Mouse (Mus musculus) heart, embryonic 10.5 days (tissue): ENCODE measurements around the gene Mosmo. TPM values are rescaled to one million over a fixed set of nuclear protein-coding genes. Genes with fewer than 3 reads are reported as not detected.

Source experiments
- DNase-seq: peaks from one replicate; pipeline ENCODE4 v3.0.0-alpha.2; 2017; ENCODE audit warnings: low spot score
- H3K27ac ChIP-seq: fragments of 300-500 bp; sonication (generic); 2 replicates; pipeline ENCODE4 v1.5.1; 2016; ENCODE audit warnings: mild to moderate bottlenecking
- H3K27me3 ChIP-seq: fragments of 300-500 bp; sonication (generic); 2 replicates; pipeline ENCODE4 v1.6.1; 2016; ENCODE audit warnings: mild to moderate bottlenecking; ENCODE audit not compliant: poor library complexity, insufficient read depth, severe bottlenecking
- H3K36me3 ChIP-seq: fragments of 300-500 bp; sonication (generic); 2 replicates; pipeline ENCODE4 v1.6.1; 2016; ENCODE audit warnings: mild to moderate bottlenecking, moderate library complexity
- H3K4me1 ChIP-seq: fragments of 300-500 bp; sonication (generic); 2 replicates; pipeline ENCODE4 v1.6.1; 2016; ENCODE audit warnings: mild to moderate bottlenecking
- H3K4me3 ChIP-seq: fragments of 300-500 bp; sonication (generic); 2 replicates; pipeline ENCODE4 v1.5.1; 2016; ENCODE audit warnings: mild to moderate bottlenecking, moderate library complexity
- H3K9me3 ChIP-seq: fragments of 300-500 bp; sonication (generic); 2 replicates; pipeline ENCODE4 v1.6.1; 2016; ENCODE audit warnings: mild to moderate bottlenecking, moderate library complexity
- WGBS: fragments of 180-500 bp; shearing (Covaris S2); methylation state at CpG from one replicate; pipeline ENCODE4 v1.1.7; 2016; 5-methylcytosine and 5-hydroxymethylcytosine counted together
- polyA plus RNA-seq: library from polyadenylated mRNA; unstranded; fragments of >200 nt; fragmentation: Nextera tagmentation; extraction: Ambion mirVana; gene quantifications from 2 replicates; pipeline ENCODE4 v1.2.1, GENCODE M21; 2016

Mosmo gene
- polyA plus RNA-seq, 1 experiment from 2014 or later, result 11.5 TPM

DNA sequence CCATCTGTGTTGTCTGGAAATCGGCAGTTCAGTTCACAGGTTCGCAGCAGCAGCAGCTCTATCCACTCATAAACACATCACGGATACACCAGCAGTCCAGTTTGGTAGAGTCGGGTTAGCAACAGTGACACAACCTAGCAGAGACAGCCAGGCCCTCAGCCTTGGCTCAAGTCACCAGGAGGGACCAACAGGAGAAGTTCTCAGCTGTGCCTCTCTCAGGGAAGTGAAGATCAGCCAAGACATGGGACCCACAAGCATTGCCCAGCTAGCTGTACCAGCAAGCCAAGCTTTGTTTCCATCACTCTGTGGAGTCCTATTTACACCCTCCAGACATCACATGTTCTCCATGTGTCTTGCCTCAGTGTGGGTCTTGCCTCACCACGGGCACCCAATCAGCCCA is 69.4 kb downstream of the Mosmo start:
- Histone ChIP-seq H3K36me3 (no peaks in the 10 kb centered on the region), H3K4me3 (no peak overlapping the region), H3K4me1 (no peaks in the 10 kb centered on the region), H3K9me3 (no peaks in the 10 kb centered on the region), H3K27ac (no peak overlapping the region), H3K27me3 (peaks cover 3% of the 10 kb centered on the region; the same call in 1 of the 2 replicates)
- peak; percentile 54 for DNase-seq
- WGBS, result 84% methylated on average over 5 of the region's 5 CpGs

GRCm38 (mm10) chr7:120748478-120748877 is 71.1 kb downstream of the Mosmo start:
- Histone ChIP-seq H3K27me3 (peaks cover 3% of the 10 kb centered on the region; the same call in 1 of the 2 replicates), H3K36me3 (no peaks in the 10 kb centered on the region), H3K4me1 (no peaks in the 10 kb centered on the region), H3K27ac (no peak overlapping the region), H3K9me3 (no peaks in the 10 kb centered on the region), H3K4me3 (no peak overlapping the region)
- peak; percentile 53 for DNase-seq

DNA sequence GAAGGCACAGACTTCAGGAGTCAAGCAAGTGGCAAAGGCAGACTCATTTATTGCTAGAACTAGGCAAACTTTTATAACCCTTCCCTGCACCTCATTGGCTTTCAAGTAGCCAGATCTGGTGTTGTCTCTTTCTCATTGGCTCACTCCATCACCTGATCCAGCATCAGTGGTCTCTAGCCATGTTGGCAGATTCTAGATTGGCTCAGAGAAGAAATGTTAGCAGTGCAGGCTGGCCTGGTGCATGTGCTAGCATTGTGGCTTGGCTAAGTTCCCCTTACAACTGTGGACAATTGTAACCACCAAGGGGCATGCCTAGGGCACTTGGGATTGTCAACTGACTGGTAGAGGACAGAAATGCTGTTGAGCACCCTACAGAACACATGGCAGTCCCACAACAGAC is 73.9 kb downstream of the Mosmo start:
- Histone ChIP-seq H3K27me3 (no peaks in the 10 kb centered on the region), H3K9me3 (no peaks in the 10 kb centered on the region), H3K4me1 (no peaks in the 10 kb centered on the region), H3K4me3 (no peak overlapping the region), H3K36me3 (no peaks in the 10 kb centered on the region), H3K27ac (no peak overlapping the region)
- DNase-seq, result no peak

DNA sequence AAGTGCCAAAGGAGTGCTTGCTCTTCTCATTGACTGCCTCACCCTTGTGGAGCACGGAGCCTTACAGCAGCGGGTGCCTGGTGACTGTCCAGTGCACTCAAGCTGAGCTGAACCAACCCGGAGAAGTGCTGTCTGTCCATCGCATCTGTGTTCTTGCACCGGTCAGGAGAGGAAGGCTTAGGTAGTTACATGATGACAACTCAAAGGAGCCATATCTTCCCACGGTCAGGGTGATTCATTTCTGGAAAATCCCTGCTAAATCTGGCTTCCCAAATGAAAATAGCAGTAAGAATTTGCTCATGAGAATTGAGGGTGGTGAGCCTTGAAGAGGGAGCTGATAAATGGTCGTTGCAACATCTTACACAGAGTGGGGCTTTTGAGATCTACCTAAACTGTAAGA is 74.5 kb downstream of the Mosmo start:
- H3K4me1 ChIP-seq, result no peaks in the 10 kb centered on the region
- no peak overlapping the region for H3K4me3 ChIP-seq
- H3K9me3 ChIP-seq, result no peaks in the 10 kb centered on the region
- no peaks in the 10 kb centered on the region for H3K36me3 ChIP-seq
- WGBS, result 61% methylated on average over 7 of the region's 7 CpGs
- H3K27me3 ChIP-seq, result no peaks in the 10 kb centered on the region
- no peak overlapping the region for H3K27ac ChIP-seq
- no peak for DNase-seq

- no peaks in the 10 kb centered on the region for H3K36me3 ChIP-seq
- 17% methylated on average over 5 of the region's 5 CpGs for WGBS
Measured at GRCm38 (mm10) chr7:120754671-120755070, 77.3 kb downstream of the Mosmo start.

DNA sequence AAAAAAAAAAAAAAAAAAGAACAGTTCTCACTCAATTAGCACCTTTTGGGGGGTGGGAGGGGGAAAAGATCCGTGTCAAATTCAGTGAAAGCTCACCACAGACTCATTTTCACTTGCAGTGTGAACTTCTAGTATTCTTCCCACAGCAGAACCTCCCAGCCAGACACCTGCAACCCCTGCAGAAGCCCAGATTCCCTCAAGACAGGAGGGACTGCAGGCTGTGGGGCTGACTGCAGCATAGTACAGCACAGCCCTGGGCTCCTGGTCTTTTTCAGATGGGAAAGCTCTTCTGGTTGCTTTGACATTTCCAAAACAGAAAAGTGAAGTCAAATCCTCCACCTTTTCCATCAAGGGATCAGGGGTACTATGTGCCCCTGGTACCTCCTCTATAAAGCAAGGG is 90.0 kb downstream of the Mosmo start:
- Histone ChIP-seq H3K27ac (no peak overlapping the region), H3K4me1 (no peaks in the 10 kb centered on the region), H3K9me3 (no peaks in the 10 kb centered on the region), H3K4me3 (no peak overlapping the region), H3K36me3 (no peaks in the 10 kb centered on the region), H3K27me3 (no peaks in the 10 kb centered on the region)
- no peak for DNase-seq
- 11% methylated on average over 1 of the region's 1 CpGs for WGBS

More at GRCm38 (mm10) chr7:120754671-120755070, 77.3 kb downstream of the Mosmo start:
- Histone ChIP-seq H3K9me3 (no peaks in the 10 kb centered on the region), H3K27me3 (no peaks in the 10 kb centered on the region), H3K4me3 (no peak overlapping the region), H3K27ac (no peak overlapping the region), H3K4me1 (no peaks in the 10 kb centered on the region)
- peak; percentile 89 for DNase-seq

- H3K4me3 ChIP-seq, result no peak overlapping the region
- H3K9me3 ChIP-seq, result no peaks in the 10 kb centered on the region
- H3K36me3 ChIP-seq, result no peaks in the 10 kb centered on the region
- H3K4me1 ChIP-seq, result no peaks in the 10 kb centered on the region
- no peak overlapping the region for H3K27ac ChIP-seq
- 44% methylated on average over 1 of the region's 1 CpGs for WGBS
- H3K27me3 ChIP-seq, result no peaks in the 10 kb centered on the region
- no peak for DNase-seq
Measured at GRCm38 (mm10) chr7:120771389-120771788, 94.0 kb downstream of the Mosmo start.

DNA sequence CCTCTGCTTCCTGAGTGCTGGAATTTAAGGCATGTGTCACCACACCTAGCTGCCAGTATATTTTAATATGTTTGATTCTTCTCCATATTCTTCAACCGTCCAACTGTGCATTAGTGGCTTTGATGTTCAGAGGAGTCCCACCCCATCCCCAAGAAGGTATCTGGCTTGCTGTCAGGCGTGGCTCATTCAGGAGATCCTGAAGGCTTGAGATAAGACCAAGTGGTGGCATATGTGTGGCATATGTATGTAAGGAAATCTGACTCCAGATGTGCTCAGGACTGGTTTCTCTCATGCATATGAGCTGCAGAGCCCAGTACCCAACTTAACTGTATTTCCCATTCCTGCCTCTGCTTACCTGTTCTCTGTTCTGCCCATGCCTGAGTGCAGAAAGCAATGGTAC is 100.6 kb downstream of the Mosmo start:
- no peak for DNase-seq
- WGBS, result 64% methylated on average over 2 of the region's 2 CpGs
- H3K27ac ChIP-seq, result no peak overlapping the region
- no peaks in the 10 kb centered on the region for H3K27me3 ChIP-seq
- no peaks in the 10 kb centered on the region for H3K36me3 ChIP-seq
- H3K4me3 ChIP-seq, result no peak overlapping the region
- no peaks in the 10 kb centered on the region for H3K9me3 ChIP-seq
- H3K4me1 ChIP-seq, result no peaks in the 10 kb centered on the region

Other genes with a start within 250 kb of the Mosmo start
- gene Uqcrc2, start 42.4 kb upstream of the Mosmo start, polyA plus RNA-seq, result 310 and 390 TPM in 2 replicates
- gene Pdzd9, start 7.3 kb upstream of the Mosmo start, polyA plus RNA-seq, result 0.31 and 0.40 TPM in 2 replicates
- gene Vwa3a, start 61.7 kb downstream of the Mosmo start, polyA plus RNA-seq, result 0.39 and 0.60 TPM in 2 replicates
- not detected in 2 replicates for gene Gm5737, start 134.7 kb downstream of the Mosmo start, polyA plus RNA-seq
- gene Eef2k, start 165.2 kb downstream of the Mosmo start, polyA plus RNA-seq, result 16.3 and 17.3 TPM in 2 replicates
- gene Polr3e, start 240.1 kb downstream of the Mosmo start, polyA plus RNA-seq, result 32.3 and 36.9 TPM in 2 replicates